Mouse (Mus musculus) spleen, adult 2 months (tissue): Measurements from ENCODE around the gene Flywch1.

Source experiments
- CTCF ChIP-seq: fragments of 200-500 bp; IDR thresholded peaks from 2 replicates; pipeline ENCODE4 v1.5.1; 2011; ENCODE audit warnings: mild to moderate bottlenecking, inconsistent platforms; ENCODE audit not compliant: insufficient read depth, insufficient read length, insufficient replicate concordance; ENCODE audit errors: extremely low read depth
- POLR2A ChIP-seq: fragments of 200-500 bp; IDR thresholded peaks from 2 replicates; pipeline ENCODE4 v1.6.1; 2011; ENCODE audit warnings: low read depth, low read length, inconsistent platforms

GRCm38 (mm10) chr17:23770493-23770892 lies 909 bp downstream of the Flywch1 start:
- TF ChIP-seq CTCF: no peak
- TF ChIP-seq POLR2A: no peak
